Mouse (Mus musculus): ENCODE measurements around the gene Mup20.
"Not testable (repeated sequence)": the region's sequence is repeated elsewhere in the genome, so short reads cannot be mapped to it uniquely, and the experiment has no call there.

The Mup20 gene

DNA sequence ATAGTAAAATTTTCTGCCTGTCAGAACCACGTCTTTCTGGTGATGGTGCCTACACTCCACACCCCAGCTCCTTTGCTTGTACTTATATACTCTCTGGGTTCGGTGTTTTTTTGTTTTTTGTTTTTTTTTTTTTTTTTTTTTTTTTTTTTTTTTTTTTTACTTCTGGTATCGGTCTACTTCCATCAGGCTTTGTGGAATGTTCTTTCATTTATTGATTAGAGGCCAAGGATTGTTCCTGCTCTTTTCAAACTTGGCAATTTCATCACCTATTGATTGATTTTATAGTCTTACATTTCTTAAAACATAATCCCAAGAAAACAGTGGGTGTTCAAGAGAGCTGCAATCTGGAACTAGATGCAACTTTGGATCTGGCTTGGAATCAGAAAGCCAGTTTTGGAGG is at the start of gene Mup20:
TSS of gene Mup20 (minus strand) at position 101 of the 400 bp plus-strand sequence.
- not testable (repeated sequence) for DNase-seq (ENCODE audit: low read depth in 1 of 2, low spot score in 2 of 2)

DNA sequence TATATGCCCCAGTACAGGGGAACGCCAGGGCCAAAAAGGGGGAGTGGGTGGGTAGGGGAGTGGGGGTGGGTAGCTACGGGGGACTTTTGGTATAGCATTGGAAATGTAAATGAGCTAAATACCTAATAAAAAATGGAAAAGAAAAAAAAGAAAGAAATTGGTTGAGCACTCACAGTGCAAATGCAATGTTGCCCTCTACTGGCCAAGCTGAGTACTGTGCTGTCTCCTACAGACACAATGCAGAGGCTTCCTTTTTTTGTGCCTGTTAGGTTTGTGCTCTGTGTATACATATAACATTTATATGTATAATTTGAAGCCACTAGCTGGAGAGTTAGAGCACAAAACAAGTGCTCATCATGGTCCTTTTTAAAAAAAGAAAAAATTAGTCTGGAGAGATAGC is 49.4 kb upstream of the Mup20 start:
- DNase-seq (ENCODE audit: low read depth in 1 of 2, low spot score in 2 of 2) = not testable (repeated sequence)

DNA sequence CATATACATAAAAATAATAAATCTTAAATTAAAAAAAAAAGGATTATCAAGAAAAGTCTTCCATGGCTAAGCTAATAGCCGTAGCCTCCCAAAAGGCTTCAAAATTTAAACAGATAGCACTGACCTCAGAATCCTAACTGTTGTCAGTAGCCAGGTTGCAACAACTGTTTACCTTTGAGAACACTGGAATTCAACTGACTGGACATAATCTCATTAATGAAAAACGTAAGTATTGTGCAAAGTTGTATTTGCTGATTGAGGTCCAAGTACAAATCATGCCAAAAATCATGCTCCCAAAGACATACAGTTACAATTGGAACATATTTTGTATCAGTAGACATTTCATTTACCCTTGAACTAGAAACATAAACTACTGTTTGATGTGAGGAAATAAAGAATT is 34.0 kb upstream of the Mup20 start:
- no peak for DNase-seq (ENCODE audit: low read depth in 1 of 2, low spot score in 2 of 2)

DNA sequence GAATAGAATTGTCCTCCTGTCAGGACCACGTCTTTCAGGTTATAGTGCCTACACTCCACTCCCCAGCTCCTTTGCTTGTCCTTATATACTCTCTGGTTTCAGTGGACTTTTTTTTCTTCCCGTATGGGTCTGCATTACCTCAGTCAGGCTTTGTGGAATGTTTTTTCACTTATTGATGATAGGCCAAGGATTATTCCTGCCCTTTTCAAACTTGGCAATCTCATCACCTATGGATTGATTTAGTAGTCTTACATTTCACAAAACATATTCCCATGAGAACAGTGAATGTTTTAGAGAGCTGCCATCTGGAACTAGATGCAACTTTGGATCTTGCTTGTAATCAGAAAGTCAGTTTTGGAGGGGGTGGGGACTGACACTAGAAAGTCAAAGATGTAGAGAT is 33.3 kb upstream of the Mup20 start, which contains the start of gene Mup3:
TSS of gene Mup3 (minus strand) at position 102 of the 400 bp plus-strand sequence.
- no peak for DNase-seq (ENCODE audit: low read depth in 1 of 2, low spot score in 2 of 2)

DNA sequence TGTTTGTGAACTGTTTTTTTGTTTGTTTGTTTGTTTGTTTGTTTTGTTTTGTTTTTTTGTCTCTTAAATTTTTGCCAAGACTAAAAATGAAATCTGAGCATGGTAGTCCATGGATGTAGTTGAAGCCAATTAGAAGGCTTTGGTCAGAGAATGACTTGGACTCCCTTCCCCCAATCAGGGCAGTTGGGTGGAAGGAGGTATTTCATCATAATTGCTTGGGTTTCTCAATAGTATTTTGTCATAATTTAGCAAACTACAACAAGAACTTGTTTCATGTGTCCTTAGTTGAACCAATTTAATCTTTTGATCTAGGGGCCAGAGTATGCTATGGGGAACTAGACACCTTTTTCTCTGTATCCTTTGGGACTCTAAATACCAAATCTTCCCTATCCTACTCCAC is 28.8 kb upstream of the Mup20 start:
- no peak for DNase-seq (ENCODE audit: low read depth in 1 of 2, low spot score in 2 of 2)

DNA sequence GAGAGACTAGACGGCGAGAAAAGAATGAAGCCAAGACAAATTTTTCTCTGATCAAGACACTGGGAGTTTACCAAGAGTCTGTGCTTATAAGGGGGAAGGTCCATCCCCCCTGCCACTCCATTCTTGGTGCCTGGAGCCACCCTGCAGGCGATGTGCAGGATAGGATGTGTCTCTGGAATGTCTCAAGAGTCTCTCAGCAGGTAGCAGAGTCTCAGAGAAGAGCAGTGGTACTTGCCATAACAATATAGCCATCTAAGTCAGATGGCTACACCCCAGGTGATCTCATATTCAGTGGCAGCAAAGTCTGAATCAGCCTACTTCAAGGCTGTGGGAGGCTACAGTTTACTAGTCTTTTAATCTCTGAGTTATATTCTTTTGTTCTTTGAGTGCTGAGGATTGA is 21.2 kb upstream of the Mup20 start:
- DNase-seq (ENCODE audit: low read depth in 1 of 2, low spot score in 2 of 2) = no peak

DNA sequence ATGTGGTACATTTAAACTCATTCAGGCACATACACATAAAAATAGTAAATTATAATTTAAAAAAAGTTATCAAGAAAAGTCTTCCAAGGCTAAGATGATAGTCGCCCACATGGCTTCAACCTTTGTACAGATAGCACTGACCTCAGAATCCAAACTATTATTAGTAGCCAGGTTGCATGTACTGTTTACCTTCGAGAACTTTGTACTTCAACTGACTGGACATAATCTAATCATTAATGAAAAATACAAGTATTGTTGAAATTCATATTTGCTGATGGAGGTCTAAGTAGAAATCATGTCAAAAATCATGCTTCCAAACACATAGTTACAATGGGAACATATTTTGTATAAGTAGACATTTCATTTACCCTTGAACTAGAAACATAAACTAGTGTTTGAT is 822 bp upstream of the Mup20 start:
- not testable (repeated sequence) for DNase-seq (ENCODE audit: low read depth in 1 of 2, low spot score in 2 of 2)

DNA sequence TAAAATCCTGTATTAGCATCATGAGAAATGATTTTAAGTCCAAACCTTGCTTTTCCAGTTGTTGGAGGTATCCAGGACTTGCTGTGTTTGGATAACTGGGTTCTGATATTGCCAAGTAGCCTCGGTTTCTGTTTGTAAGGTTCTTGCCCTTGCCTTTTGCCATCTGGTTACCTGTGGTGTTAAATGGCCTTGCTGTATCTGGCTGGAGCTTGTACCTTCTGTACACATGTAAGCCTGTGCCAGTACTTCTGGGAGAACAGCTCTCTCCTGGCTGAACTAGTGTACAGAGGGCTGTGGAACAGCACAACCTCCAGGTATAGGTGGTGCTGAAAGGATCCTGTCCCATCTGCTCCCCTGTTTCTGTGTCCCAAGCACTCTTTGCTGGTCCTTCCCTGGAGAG is 27.7 kb downstream of the Mup20 start:
- no peak for DNase-seq (ENCODE audit: low read depth in 1 of 2, low spot score in 2 of 2)

DNA sequence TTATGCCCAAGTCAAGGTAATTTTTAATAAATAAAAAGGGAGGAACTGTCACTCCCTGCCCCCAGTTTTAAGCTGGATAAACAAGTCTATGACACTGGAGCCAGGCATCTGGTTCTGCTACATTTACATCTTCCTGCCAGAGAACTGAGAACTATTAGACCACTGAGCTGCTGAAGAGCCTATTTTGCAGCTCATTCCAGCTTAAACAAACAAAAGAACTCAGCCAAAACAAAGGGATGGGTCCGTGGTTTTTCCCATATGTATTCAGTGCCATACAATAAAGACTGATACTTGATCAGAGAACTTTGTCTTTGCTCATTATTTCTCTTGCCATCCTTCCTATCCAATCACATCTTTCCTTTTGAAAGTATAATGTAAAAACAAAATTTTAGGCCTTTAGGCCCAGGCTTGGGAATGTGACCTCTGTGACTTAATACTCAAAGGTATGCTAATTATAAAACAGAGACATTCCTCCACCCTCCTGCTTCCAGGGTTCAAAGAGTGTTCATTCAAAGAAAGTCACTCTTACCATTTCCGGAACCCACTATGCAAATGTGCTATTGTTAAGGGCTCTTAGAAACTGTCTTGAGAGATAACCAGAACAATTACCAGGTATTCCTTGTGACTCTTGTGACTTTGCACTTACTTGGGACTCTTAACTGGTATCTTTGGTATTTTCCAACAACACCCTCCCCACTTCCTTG is 29.6 kb downstream of the Mup20 start:
- no peak for DNase-seq (ENCODE audit: low read depth in 1 of 2, low spot score in 2 of 2)

DNA sequence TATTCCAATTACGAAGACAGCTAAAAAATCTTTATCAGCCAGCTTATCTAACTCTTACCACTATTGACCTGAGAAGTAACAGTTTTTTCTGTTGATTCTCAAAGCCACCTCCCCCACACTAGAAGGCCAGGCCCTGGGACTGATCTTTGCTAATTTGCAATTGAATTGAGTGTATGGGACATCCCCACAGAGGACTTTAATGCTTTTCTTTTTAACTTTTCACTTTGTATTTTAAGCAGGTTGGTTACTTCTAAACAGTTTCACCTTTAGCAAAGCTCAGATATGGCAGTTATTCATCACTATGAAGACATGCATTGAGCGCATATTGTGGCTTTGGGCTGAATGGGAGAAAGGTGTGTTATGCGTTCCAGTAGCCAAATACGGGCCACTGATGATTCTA is 30.3 kb downstream of the Mup20 start:
- no peak for DNase-seq (ENCODE audit: low read depth in 1 of 2, low spot score in 2 of 2)

DNA sequence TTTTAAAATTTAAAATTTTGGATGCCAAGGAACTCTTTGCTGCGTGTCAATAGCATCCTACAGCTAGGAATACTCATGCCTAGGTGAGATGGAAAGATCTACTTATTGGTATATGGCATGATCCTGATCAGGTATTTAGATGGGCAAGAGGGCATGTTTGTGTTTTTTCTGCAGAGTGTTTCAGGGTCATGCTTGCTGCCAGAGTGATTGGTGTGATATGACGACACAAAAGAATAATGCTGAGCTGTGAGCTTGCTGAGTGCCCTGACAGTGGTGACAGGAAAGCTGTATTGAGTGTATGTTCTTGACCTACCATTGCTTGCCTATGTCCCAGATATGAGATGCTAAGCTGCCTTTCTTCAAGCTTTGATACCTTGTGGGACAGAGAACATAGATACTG is 30.8 kb downstream of the Mup20 start:
- DNase-seq (ENCODE audit: low read depth in 1 of 2, low spot score in 2 of 2) = no peak

DNA sequence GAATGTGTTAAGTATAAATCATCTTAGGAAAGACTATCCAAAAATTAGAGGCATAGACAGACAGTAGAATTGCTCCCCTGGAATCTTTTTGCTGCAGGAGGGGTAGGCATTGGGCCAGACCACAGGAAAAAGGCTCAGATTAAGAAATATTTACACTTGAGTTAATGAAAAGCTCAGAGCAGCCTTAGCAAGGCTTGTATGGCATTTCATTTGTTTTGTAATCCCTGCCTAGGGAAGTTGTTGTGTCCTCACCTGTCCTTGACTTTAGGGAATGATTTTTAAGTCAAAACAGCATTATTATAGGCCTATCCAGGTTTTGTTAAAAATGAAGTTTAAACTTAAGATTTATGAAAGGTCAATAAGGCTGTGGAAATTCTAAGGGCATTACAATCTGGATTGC is 33.4 kb downstream of the Mup20 start:
- DNase-seq (ENCODE audit: low read depth in 1 of 2, low spot score in 2 of 2) = not testable (repeated sequence)

Measured in monocyte, adult 2 months (primary cell).